Mouse (Mus musculus) bone marrow macrophage, adult 2 months (primary cell): ENCODE data around the gene Slc9a1. TPM values are rescaled to one million over a fixed set of nuclear protein-coding genes. Genes with fewer than 3 reads are reported as not detected.

Experiments used
- H3K27ac ChIP-seq: 2 replicates; pipeline ENCODE4 v1.5.1; 2012; ENCODE audit warnings: low read depth, low read length; ENCODE audit not compliant: insufficient read depth
- H3K4me1 ChIP-seq: 2 replicates; pipeline ENCODE4 v1.6.1; 2012; ENCODE audit warnings: low read length; ENCODE audit not compliant: control insufficient read depth, insufficient read depth
- H3K4me3 ChIP-seq: 2 replicates; pipeline ENCODE4 v1.5.1; 2012; ENCODE audit warnings: mild to moderate bottlenecking, low read length, moderate library complexity; ENCODE audit not compliant: insufficient read depth
- CTCF ChIP-seq: IDR thresholded peaks from 2 replicates; pipeline ENCODE4 v1.5.1; 2012; ENCODE audit warnings: low read depth, mild to moderate bottlenecking, low read length, moderate library complexity
- POLR2A ChIP-seq: IDR thresholded peaks from 2 replicates; pipeline ENCODE4 v1.6.1; 2012; ENCODE audit warnings: mild to moderate bottlenecking, low read depth, low read length, borderline replicate concordance
- polyA plus RNA-seq: library from polyadenylated mRNA; stranded (reverse); fragments of >200 nt; gene quantifications from 2 replicates; pipeline ENCODE4 v1.2.4, GENCODE M21; 2012; ENCODE audit not compliant: missing spikeins, insufficient read depth, insufficient read length

The Slc9a1 gene
- polyA plus RNA-seq, 1 experiment: 31.6 TPM

DNA sequence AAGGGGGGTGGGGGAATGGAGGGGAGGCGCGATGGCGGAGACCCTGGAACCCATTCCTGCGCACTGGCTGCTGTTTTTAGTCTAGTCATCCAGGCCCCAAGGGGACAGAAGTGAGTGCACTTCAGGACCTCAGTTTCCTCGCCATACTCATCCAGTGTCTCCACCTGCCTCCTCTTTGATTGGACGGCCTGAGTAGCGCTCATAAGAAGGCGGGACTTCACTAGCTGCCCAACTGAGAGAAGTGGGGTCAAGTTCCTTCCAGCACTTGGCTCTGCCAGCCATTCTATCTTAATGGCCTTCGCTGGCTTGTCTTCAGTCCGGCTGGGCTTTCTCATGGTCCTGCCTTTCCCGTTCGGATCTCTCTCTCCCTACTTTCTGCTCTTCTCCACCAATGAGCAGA, 99.6 kb downstream of the Slc9a1 start:
- H3K4me3 ChIP-seq: no peak overlapping the region
- H3K27ac ChIP-seq: no peak overlapping the region
- no peak for TF ChIP-seq POLR2A
- TF ChIP-seq CTCF: no peak
- H3K4me1 ChIP-seq: peaks cover 14% of the 10 kb centered on the region

DNA sequence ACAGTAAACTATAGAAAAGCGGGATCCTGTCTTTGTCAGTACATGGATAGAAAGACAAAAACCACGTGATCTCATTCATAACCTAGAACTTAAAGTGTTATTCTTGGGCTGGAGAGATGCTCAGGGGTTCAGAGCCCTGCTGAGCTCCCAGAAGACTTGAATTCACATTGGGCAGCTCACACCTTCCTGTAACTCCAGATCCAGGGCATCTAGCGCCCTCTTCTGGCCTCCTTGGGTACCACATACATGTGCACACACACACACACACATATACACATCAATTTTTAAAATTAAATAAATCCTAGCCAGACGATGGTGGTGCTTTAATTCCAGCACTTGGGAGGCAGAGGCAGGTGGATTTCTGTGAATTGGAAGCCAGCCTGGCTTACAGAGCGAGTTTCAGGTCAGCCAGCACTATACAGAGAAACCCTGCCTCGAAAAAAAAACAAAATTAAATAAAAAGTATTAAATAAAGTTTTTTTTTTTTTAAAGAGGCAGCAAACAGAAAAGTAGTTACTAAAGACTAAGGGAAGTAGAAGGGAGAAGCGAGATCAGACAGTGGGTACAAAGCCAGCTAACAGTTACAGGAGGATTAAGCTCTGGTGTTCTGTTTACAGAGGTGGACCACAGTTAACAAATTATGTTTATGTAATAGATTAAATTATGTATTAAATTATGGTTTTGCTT, 101.8 kb downstream of the Slc9a1 start:
- Histone ChIP-seq H3K4me3 (no peak overlapping the region), H3K27ac (no peak overlapping the region), H3K4me1 (0 out of 2 replicates have a peak, but pooled peaks cover 3% of the 10 kb centered on the region)
- TF ChIP-seq CTCF (no peak), POLR2A (no peak)

Other genes starting within 250 kb of the Slc9a1 start
- gene Wasf2, start 239.2 kb upstream of the Slc9a1 start, polyA plus RNA-seq: 133 and 150 TPM in 2 replicates
- not detected in 2 replicates for gene Cd164l2, start 157.6 kb upstream of the Slc9a1 start, polyA plus RNA-seq
- gene Gpr3, start 157.2 kb upstream of the Slc9a1 start, polyA plus RNA-seq: not detected in 2 replicates
- 1.2 and 1.6 TPM in 2 replicates for gene Map3k6, start 128.9 kb upstream of the Slc9a1 start, polyA plus RNA-seq
- not detected in 2 replicates for gene Sytl1, start 106.6 kb upstream of the Slc9a1 start, polyA plus RNA-seq
- 36.1 and 40.8 TPM in 2 replicates for gene Tmem222, start 91.9 kb upstream of the Slc9a1 start, polyA plus RNA-seq
- 30.5 TPM in 2 replicates for gene Wdtc1, start 16.2 kb upstream of the Slc9a1 start, polyA plus RNA-seq
- gene Tent5b, start 110.4 kb downstream of the Slc9a1 start, polyA plus RNA-seq: not detected in 2 replicates
- 1.0 TPM in 1 of 2 replicates, not detected in the other for gene Trnp1, start 128.8 kb downstream of the Slc9a1 start, polyA plus RNA-seq
- not detected in 2 replicates for gene Kdf1, start 149.3 kb downstream of the Slc9a1 start, polyA plus RNA-seq
- gene Nudc, start 176.3 kb downstream of the Slc9a1 start, polyA plus RNA-seq: 107 and 110 TPM in 2 replicates
- gene Nr0b2, start 183.7 kb downstream of the Slc9a1 start, polyA plus RNA-seq: not detected in 2 replicates
- 12.9 and 17.4 TPM in 2 replicates for gene Gpatch3, start 205.0 kb downstream of the Slc9a1 start, polyA plus RNA-seq
- 9.3 and 11.2 TPM in 2 replicates for gene Gpn2, start 214.7 kb downstream of the Slc9a1 start, polyA plus RNA-seq
- 2.5 and 3.3 TPM in 2 replicates for gene Sfn, start 232.5 kb downstream of the Slc9a1 start, polyA plus RNA-seq